Mouse (Mus musculus): ENCODE measurements around the gene Prkar2a. TPM values are rescaled to one million over a fixed set of nuclear protein-coding genes. Genes with fewer than 3 reads are reported as not detected.

Prkar2a gene
- polyA plus RNA-seq (2017; shearing (Covaris generic)), result 3.2 TPM

GRCm38 (mm10) chr9:108689106-108689505, at the start of gene Prkar2a:
Prkar2a (plus strand) TSS chr9:108689314.

GRCm38 (mm10) chr9:108648611-108649560, 40.2 kb upstream of the Prkar2a start, which contains the start of gene Arih2:
Arih2 (minus strand) TSS chr9:108649386.

GRCm38 (mm10) chr9:108661677-108662612, 27.2 kb upstream of the Prkar2a start, which contains the start of gene Slc25a20:
Slc25a20 (plus strand) TSS chr9:108662088.

GRCm38 (mm10) chr9:108783548-108784463, 94.7 kb downstream of the Prkar2a start, which contains the start of gene Ip6k2:
Ip6k2 (plus strand) TSS chr9:108783796.

Other genes with a start within 250 kb of the Prkar2a start
- 54.7 TPM for gene Ccdc71, start 228.8 kb upstream of the Prkar2a start, polyA plus RNA-seq (2017; shearing (Covaris generic))
- gene Klhdc8b, start 227.7 kb upstream of the Prkar2a start, polyA plus RNA-seq (2017; shearing (Covaris generic)), result 5.2 TPM
- 0.20 TPM for gene Lamb2, start 209.6 kb upstream of the Prkar2a start, polyA plus RNA-seq (2017; shearing (Covaris generic))
- 169 TPM for gene Usp19, start 198.7 kb upstream of the Prkar2a start, polyA plus RNA-seq (2017; shearing (Covaris generic))
- 111 TPM for gene Qars, start 181.6 kb upstream of the Prkar2a start, polyA plus RNA-seq (2017; shearing (Covaris generic))
- gene Qrich1, start 172.5 kb upstream of the Prkar2a start, polyA plus RNA-seq (2017; shearing (Covaris generic)), result 148 TPM
- gene Impdh2, start 129.0 kb upstream of the Prkar2a start, polyA plus RNA-seq (2017; shearing (Covaris generic)), result 103 TPM
- gene Ndufaf3, start 121.9 kb upstream of the Prkar2a start, polyA plus RNA-seq (2017; shearing (Covaris generic)), result 79.9 TPM
- gene Dalrd3, start 119.4 kb upstream of the Prkar2a start, polyA plus RNA-seq (2017; shearing (Covaris generic)), result 158 TPM
- 99.9 TPM for gene Wdr6, start 110.6 kb upstream of the Prkar2a start, polyA plus RNA-seq (2017; shearing (Covaris generic))
- 16.5 TPM for gene P4htm, start 91.6 kb upstream of the Prkar2a start, polyA plus RNA-seq (2017; shearing (Covaris generic))
- gene Arih2, start 39.9 kb upstream of the Prkar2a start, polyA plus RNA-seq (2017; shearing (Covaris generic)), result 72.9 TPM
- gene Slc25a20, start 27.2 kb upstream of the Prkar2a start, polyA plus RNA-seq (2017; shearing (Covaris generic)), result 57.1 TPM
- 21.2 TPM for gene Ip6k2, start 94.5 kb downstream of the Prkar2a start, polyA plus RNA-seq (2017; shearing (Covaris generic))
- 5.2 TPM for gene Nckipsd, start 119.1 kb downstream of the Prkar2a start, polyA plus RNA-seq (2017; shearing (Covaris generic))
- 0.06 TPM for gene Celsr3, start 137.0 kb downstream of the Prkar2a start, polyA plus RNA-seq (2017; shearing (Covaris generic))
- gene Slc26a6, start 164.0 kb downstream of the Prkar2a start, polyA plus RNA-seq (2017; shearing (Covaris generic)), result 19.5 TPM
- gene Tmem89, start 225.3 kb downstream of the Prkar2a start, polyA plus RNA-seq (2017; shearing (Covaris generic)), result not detected
- gene Uqcrc1, start 247.3 kb downstream of the Prkar2a start, polyA plus RNA-seq (2017; shearing (Covaris generic)), result 346 TPM

Measured in activated CD4-positive, CD25-positive, alpha-beta regulatory T cell, adult 9 weeks (primary cell).